Mouse (Mus musculus): ENCODE results near the gene Rnf103.
"Not testable (repeated sequence)": the region's sequence is repeated elsewhere in the genome, so short reads cannot be mapped to it uniquely, and the experiment has no call there.

Rnf103 gene

DNA sequence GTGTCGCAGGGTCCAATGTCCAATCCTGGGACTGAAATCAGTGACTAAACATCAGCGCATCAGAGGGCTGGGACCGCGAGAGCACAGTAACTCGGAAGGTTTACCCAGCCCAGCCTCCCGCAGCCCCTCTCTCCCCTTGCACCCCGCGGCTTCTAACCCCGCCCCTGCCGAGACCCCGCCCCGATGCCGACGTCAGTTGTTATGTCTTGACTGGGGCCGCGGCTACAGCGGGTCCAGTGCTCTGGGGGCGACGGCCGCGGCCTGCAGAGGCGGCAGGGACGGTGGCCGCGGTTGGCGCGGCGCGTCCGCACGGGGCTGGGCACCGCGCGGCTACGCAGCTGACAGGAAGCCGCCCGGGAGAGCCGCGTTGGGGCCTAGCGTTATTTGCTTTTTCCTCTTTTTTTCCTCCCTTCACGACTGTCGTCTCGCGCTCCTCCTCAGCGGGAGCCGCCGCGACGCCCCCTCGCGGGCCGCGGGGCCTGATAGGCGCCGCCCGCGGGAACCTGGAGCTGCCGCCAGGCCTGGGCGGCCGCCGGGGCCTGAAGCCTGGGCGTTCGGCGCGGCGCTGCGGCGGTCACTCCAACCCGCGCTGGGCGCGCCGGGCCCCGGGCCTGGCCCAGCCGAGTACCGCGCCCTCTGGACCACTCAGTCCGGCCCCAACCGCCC lies at the start of gene Rnf103:
Rnf103 (plus strand) TSS at position 220 of the 666 bp plus-strand sequence.
- peak; percentile 78 for DNase-seq (ENCODE audit: low read depth, low spot score)

DNA sequence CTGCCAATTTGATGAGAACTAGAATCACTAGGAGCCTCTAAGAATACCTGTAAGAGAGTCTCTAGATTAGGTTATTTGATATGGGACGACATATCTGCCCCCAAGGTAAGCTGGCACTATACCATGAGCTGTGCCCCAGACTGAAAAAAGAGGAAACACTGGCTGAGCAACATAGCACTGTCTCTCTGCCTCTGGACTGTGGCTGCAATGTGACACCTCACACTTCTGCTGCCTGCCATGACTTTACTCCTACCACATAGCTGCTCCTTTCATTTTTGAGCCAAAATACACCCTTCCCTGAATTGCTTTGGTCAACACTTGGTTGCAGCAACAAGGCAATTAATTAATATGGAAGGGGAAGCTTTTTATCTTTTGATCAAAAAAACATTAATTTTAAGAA lies 48.9 kb upstream of the Rnf103 start:
- DNase-seq (ENCODE audit: low read depth, low spot score), result no peak

DNA sequence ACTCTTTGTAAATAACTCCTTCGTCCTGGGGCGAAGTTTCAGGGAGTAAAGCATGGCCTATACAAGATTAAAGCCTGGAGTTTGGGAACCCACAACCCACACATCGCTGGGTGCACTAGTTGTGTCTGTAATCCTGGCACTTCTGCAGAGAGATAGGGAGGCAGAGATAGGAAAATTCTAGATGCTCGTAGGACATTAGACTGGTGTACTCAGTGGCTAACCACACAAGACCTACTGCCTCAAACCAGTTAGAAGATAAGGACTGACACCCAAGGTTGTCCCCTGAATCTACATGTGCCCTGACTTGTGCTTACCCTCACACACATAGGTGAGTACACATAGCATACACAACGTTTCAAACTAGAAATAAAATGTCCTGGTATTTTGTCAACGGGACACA lies 48.1 kb upstream of the Rnf103 start:
- no peak for DNase-seq (ENCODE audit: low read depth, low spot score)

DNA sequence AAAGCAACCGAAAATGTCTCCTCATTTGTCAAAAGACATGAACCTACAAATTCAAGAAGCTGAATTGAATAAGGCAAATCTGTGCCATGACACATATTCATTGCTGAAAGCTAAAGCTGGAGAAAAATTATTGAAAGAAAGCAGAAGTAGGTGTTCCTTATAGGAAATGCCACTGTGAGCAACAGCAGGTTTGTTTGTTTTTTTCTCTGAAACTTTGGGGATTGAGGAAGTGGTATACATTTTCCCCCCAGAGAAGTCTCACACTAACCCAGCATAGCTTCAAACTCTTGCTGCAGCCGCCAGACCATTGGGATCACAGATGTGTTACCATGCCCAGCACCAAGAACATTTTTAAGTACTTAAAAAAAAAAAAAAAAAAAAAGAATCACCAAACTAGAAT lies 40.9 kb upstream of the Rnf103 start:
- DNase-seq (ENCODE audit: low read depth, low spot score), result no peak

DNA sequence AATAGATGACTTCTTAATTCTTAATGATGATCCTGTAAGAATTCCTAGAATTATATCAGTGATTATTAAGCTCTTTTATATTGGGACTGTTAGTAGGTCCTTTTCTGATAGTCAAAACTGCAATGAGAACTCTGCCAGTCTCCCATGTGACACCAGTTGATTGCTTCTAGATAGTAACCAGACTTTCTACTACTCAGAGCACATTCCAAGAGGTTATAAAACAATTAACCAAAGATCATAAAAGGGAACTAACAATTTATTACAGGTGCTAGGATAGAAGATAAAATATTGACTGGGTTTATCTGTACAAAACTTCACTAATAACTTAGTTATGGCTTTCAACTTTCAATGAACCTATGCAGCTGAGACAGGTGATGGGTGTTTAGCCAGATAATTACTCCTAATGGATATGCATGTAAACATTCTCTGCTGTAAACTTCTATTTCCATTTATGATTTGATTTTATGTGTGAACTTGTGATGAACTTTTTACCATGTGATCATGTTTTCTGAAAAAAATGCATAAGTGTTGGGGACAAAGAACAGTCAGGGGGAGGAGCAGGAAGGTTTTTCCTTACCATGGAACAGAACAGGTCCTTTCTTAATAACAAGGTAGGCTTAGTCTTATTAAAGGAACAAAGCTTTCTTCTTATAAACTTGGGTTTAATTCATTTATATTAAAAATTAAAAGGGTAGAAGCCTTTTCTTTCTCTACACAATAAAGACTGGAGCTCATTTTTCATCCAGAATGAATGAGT lies 39.5 kb upstream of the Rnf103 start:
- not testable (repeated sequence) for DNase-seq (ENCODE audit: low read depth, low spot score)

DNA sequence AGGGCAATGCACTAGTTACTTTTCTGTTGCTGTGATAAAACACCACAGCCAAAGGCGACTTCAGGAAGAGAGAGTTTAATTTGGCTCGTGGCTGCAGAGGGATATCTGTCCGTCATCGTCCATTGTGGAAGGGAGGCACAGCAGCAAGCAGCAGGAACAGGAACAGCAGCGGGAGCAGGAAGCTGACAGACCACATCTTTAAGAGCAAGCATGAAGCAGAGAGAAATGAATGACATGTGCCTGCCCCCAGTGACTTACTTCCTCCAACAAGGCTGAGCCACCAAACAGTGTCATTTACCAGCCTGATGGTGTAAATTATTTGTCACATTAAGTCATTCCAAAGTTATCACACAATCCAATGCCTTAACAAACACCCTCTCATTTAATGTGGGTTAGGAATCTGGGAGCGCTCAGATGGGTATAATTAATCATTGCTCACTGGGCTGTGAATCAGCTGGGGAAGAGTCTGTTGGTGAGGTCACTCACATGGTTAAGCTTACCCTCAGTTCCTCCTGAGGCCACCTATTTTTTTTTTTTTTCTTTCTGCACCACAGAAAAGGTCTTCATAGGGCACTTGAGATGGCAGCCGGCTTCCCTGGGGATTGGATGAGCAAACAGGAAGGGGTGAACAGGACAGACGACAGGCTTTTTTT lies 35.6 kb upstream of the Rnf103 start:
- no peak for DNase-seq (ENCODE audit: low read depth, low spot score)

DNA sequence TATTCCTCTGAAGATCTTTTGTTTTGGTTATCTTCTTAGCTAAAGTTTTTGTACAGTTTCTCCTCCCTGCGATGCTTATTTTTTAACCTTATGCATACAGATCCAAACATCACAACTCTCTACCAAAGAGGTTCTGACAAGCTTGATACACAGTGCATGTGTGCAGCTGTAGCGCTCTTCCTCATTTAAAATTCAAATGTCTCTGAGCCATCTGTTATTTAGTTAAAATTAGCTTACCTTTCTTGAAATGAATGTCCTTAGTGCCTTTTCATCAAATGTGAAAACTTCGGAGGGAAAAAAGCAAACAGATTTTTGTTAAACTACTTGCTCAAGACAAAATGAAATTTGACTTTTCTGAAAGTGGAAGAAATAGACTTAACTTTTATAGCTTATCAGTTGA lies 28.5 kb upstream of the Rnf103 start:
- no peak for DNase-seq (ENCODE audit: low read depth, low spot score)

DNA sequence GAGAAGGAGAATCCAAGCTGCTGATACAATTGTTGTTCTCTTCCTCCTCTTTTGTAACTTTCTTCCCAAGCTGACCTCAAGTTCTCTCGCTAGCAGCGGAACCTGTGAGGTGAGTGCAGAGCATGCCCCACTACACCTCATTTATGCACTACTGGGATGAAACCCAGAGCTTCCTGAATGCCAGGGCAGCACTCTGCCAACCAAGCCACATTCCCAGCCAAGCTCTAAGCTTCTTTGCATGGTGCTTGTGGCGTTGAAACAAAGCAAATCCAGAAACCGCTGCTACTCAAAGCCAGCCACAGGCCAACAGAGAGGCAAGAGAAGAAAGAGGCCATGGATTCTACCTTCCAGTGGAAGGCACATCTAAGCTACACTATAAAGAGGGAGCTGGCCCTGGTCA lies 25.9 kb upstream of the Rnf103 start:
- no peak for DNase-seq (ENCODE audit: low read depth, low spot score)

DNA sequence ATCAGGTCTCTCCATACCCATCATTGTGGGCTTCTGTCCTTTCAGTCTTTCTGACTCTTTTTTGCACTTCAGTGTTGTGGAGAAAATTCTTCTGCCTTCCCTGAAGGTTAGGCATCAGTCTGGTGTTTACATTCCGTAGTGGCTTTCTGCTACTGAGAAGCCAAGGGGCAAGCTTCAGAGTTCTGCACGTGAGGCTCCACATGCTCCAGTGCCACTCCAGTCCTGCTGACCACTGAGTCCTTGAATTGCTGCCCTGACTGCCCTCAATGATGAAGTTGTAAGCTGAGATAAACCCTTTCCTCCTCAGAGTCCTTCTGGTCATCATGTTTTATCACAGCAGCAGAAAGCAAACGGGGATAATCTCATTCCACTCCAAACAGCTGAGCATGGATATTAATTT lies 24.4 kb upstream of the Rnf103 start:
- no peak for DNase-seq (ENCODE audit: low read depth, low spot score)

DNA sequence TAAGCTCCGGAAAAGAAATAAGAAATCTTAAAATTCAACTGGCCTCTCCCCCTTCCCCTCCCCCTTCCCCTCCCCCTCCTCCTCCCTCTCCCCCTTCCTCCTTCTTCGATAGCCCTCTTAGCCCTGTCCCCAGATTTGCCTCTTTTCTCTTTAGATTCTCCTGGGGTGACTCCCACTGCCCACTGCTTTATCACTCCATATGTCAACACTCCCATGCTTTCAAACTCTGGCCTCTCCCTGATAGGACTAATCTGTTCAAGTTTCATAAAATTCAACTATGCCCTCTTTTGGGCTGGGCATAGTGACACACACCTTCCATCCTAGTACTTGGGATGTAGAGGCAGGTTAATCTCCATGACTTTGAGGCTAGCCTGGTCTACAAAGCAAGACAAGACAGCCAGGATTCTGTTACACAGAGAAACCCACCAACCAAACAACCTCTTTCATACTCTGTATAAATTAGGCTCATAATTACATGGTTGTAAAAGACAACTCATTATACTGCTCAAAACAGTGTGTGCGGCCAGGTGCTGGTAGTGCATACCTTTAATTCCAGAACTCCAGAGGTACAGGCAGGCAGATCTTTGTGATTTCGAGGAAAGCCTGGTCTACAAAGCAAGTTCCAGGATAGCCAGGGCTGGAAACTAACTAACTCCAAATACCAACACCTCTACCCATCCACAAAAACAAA lies 21.7 kb upstream of the Rnf103 start:
- DNase-seq (ENCODE audit: low read depth, low spot score), result no peak

DNA sequence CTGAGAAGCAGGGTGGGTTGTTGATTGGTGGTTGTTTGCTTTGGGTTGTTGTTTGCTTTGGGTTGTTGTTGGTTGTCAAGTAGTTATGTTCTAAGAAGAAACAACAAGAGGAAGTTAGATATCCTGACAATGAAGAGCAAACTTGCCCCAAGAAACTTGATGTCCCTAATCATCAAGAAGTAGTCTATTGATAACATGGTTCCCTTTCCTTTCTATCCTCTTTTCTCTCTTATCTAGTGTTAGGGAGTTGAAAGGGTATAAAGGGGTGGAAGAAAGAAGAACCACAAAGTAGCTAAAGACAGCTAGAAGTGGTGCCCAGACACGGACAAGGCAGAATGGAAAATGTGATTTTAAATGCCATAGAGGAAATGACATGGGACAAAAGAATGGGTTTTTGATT lies 20.9 kb upstream of the Rnf103 start:
- no peak for DNase-seq (ENCODE audit: low read depth, low spot score)

DNA sequence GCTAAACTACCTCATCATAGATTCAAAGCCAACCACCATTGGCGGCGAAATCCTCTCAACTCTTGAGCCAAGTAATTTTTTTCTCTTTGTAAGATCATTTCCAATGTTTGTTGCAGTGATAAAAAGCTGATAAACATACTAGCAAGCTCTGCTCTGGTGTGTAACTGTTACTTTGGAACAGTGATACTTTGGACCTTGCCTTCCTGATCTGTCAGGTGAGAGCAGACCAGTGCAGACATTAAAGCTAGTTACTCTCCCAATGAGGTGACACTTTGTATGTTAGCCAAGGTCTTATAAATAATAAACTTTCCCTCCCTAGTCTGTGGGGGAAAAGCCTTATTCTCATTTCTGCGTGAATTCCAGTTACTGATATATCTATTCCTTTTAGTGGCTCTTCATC lies 18.1 kb upstream of the Rnf103 start:
- DNase-seq (ENCODE audit: low read depth, low spot score), result no peak

DNA sequence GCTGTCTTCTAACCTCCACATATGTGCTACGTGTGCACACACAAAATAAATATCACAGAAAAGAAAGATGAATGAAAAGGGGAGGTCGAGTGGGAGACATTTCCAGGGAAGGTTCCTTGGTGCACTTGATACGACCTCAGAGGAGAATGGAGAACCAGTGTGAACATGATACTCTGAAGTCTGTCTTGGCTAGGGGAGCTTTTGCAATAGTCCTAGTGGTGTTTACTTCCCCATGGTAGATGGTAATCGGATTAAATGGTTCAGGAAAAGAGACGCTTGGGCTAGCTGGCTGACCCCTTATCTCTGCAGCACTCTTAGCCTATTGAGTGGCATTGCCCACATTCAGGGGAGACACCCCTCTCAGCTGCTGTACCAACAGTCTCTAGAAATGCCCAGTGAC lies 16.9 kb upstream of the Rnf103 start:
- DNase-seq (ENCODE audit: low read depth, low spot score), result no peak

DNA sequence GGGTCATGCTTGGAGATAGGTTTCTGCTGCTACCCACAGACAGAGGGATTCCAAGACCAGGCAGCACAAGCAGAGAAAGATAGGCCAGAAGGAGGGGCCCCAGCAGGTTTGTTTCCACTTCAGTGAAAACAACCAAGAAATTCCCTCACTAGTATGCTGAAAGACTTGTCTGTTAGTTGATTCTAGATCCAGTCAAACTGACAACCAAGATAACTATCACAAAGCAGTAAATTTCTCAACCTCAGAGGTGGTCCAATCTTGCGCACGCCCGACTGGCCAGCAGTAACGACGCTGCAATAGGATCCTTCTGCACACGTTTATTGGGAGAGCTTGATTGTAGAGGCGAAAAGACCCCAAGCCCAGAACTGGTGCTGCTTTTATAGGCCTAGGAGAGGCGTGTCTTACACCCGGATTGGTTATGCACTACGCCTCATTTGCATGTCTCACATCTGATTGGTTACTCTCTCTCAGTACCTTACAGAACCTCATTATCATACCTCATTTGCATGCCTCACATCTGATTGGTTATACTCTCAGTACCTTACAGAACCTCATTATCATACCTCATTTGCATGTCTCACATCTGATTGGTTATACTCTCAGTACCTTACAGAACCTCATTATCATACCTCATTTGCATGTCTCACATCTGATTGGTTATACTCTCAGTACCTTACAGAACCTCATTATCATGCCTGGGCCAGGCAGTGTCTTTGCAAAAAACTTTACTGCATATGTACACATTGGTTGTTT lies 14.7 kb upstream of the Rnf103 start:
- not testable (repeated sequence) for DNase-seq (ENCODE audit: low read depth, low spot score)

DNA sequence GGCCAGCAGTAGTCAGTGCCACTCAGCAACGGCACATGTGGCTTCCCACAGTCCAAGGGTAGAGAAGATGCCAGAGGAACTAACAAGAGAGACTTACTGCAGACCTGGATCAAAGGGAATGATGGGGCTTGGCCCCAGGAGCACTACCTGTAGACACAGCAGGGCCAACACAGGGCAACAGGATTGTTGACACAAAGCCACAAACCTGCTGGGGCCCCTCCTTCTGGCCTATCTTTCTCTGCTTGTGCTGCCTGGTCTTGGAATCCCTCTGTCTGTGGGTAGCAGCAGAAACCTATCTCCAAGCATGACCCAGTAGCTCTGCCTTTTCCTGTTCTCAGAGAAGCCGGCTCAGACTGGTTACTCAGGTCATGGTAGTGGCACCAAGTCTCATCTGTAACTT lies 14.1 kb upstream of the Rnf103 start:
- not testable (repeated sequence) for DNase-seq (ENCODE audit: low read depth, low spot score)

DNA sequence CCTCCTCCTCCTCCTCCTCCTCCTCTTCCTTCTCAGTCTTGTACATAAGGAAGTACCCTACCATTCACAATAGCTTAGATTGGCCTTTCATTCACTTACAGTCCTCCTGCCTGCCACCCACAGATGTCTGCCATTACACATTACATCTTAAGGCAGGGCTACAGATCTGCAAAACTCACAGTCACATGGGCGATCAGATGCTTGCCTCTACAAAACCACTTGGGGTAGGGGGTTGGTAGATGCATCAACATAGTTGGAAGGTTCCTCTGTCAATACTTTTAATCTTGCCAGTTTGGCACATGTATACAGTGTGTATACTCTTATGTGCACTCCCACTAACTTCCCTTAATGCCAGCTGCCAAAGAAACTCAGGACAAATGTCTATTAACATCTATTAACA lies 13.6 kb upstream of the Rnf103 start:
- no peak for DNase-seq (ENCODE audit: low read depth, low spot score)

DNA sequence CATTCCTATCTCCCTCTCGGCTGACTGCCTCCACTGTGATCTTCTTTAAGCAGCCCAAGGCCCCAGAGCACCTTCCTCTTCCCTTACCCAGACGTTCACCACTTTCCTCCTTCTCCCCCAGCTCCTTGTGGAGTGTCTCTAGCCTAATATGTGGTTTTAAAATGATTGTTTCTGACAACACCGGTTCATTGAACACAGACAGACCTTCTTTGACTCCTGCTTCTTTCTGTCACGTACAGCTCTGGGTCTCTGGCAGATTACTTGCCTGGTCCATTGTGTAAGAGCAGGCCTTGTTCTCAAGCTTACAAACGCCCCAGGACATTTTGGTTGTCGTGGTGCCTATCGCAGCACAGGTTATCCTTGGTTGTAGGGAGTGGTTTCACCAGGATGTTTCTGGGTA lies 12.6 kb upstream of the Rnf103 start:
- DNase-seq (ENCODE audit: low read depth, low spot score), result no peak

DNA sequence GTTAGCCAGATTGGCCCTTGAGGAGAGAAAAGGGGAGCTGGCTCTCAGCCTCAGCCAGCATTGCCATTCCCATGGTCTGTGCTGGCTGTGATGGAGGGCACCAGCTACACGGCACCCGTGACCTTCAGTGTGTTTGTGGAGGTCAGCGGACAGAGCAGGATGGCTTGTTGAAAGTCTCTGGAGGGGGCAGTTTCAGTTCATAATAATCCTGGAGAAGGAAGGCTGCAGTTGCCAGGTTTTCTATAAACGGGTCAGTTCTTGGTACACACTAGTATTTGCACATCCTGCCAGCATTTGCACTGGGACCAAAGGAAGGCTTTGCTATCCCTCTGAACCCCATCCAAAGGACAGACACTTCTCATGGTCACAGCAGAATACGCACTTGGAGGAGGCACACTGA lies 8.4 kb upstream of the Rnf103 start:
- DNase-seq (ENCODE audit: low read depth, low spot score), result no peak

DNA sequence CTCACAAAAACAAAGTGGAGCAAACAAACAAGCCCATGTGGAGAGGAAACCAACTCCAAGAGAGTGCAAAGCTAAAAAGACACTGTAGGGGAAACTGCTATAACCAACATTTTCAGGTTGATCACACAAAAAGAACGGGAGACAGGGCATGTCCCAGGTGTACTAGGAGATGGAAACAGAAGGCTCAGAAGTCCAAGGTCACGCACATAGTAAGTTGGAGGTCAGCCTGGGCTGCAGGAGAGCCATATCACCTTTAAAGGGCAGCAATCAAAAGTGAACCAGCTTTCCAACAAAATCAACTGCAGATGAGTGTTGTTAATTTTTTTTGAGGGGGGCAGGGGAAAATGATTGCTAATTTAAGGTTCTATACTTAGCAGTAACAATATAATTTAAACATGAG lies 7.5 kb upstream of the Rnf103 start:
- no peak for DNase-seq (ENCODE audit: low read depth, low spot score)

DNA sequence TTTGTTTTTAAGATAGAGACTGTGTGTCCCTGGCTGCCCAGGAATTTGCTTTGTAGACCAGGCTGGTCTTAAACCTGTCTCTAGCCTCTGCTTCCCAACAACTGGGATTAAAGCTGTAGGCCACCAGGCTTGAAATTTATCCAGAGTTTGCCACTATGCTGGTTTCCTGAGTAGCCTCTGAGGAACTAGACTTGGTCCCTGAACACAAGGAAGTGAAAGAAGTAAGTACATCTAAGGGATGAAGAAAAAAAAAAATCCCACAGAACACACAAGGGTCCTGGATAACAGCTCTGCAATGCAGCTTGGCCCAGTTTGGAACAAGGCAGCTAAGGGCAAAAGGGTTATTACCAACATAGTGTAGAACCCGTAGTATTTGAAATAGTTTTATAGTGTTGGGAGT lies 6.8 kb upstream of the Rnf103 start:
- DNase-seq (ENCODE audit: low read depth, low spot score), result no peak

DNA sequence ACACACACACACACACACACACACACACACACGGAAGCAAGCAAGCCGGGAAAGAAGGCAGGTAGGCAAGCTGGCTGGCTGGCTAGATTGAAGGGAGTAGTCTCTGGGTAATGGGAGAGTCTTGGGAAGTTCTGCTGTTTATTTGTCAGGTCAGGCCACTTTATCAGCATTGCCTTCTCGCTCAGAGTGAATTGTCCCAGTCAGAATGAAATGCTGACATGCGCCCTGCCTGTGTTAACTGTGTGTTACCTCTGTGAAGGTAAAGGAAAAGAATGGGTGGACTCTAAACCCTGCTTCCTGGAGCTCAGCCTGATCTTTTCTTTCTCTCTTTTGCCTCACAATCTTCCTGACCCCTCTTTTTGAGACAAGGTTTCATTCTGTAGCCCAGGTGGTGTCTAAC lies 5.7 kb upstream of the Rnf103 start:
- no peak for DNase-seq (ENCODE audit: low read depth, low spot score)

DNA sequence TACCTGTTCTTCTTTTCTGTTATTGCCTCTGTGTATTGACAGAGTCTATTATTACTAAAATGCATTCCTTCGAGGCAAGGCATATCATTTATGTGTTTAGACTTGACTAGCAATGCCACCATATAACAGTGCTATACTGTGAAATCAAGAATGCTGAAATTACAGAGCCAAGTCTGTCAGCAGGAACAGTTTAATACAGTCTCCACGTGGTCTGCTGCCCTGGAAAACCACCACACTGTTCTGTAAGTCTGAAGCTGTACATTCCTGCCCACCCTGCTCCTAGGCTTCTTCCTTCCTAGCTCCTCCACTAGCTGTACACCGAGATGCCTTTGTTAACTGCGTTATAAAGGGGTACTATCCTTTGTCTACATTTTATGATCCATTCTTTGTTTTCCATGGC lies 1.6 kb upstream of the Rnf103 start:
- no peak for DNase-seq (ENCODE audit: low read depth, low spot score)
